Mouse (Mus musculus) adrenal gland, adult 8-10 months (tissue): ENCODE data around the gene Ing3. TPM values are rescaled to one million over a fixed set of nuclear protein-coding genes. Genes with fewer than 3 reads are reported as not detected.

Source experiments
- DNase-seq: peaks from one replicate; pipeline ENCODE4 v3.0.0; 2022
- total RNA-seq, 4 experiments: library from RNA; stranded (reverse); gene quantifications; 2 replicates each; pipeline ENCODE4 v1.2.4; 2022

Ing3 gene
- total RNA-seq, 4 experiments from 2014 or later = 19.4 to 31.3 (median 23.8) TPM

- DNase-seq = no peak
Observed at GRCm38 (mm10) chr6:21993070-21993469, 43.7 kb downstream of the Ing3 start.

DNA sequence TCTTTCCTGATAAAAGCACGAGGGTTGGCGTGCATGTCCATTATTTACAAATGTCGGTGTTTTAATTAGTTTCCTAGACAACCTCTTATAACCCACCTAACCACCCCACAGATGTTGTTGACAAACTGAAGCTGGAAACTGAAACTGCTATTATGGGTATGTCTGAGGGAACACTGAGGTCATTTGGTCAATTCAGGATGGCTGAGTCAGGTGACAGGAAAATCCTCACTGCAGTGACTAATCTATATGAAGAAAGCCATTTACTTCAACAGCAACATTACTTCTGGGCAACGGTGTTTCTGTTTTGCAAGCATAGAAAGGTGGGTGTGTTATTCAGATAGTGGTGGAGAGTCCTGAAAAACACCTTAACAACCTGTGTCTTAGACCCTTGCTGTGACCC is 48.8 kb downstream of the Ing3 start:
- DNase-seq = no peak

DNA sequence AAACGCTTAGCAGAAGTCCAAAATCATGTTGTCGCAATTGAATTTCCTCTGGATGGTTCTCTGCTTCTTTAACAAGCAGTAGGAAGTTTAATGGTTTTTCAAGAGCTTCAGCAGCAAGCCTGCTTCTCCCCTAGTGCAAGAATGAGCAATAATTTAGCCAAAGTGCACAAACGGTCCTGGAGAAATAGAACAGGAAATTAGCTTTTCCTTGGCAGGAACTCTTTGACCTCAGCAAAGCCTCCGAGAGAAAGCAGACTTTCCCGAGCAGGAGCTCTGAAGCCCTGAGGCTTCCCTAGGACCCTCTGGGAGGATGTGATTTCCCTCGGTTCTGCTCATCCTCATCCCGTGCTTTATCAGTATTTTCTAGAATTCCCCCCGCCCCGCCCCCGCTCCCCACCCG is 49.7 kb downstream of the Ing3 start:
- no peak for DNase-seq

DNA sequence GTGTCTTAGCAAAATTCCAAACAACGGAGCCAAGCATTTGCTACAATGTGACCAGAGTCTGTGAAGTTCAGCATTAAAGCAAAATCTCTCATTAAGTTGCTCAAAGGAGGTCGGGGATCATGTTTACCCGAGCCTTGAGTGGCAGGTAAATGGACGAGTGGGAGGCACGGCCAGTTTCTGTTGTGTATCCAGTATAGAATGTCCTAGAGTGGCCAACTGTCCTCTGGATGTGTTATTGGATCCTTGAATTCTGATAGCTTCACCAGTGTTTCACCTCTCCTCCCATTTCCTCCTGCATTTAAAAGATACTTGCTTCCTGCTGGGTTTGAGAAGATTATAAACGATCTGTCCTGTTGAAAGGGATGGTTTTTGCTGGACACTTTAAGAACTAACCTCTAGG is 50.7 kb downstream of the Ing3 start:
- DNase-seq = no peak

DNA sequence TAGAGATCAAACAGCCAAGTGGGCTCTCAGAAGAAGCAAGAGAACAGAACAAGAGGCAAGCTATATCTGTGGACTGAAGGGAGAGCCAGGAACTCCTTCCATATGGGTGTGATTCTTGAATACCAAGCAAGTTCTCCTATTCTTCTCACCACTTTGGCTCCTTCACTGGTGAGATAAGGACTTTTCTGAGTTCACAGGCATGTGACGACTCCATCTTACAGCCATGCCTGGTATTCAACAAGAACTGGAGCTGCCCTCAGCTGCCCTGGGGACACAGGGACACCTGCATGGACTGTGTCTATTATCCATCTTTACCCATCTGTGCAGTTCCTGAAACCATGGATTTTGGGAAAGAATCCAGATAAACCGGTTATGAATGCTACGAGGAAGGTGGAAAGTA is 51.5 kb downstream of the Ing3 start:
- no peak for DNase-seq

DNA sequence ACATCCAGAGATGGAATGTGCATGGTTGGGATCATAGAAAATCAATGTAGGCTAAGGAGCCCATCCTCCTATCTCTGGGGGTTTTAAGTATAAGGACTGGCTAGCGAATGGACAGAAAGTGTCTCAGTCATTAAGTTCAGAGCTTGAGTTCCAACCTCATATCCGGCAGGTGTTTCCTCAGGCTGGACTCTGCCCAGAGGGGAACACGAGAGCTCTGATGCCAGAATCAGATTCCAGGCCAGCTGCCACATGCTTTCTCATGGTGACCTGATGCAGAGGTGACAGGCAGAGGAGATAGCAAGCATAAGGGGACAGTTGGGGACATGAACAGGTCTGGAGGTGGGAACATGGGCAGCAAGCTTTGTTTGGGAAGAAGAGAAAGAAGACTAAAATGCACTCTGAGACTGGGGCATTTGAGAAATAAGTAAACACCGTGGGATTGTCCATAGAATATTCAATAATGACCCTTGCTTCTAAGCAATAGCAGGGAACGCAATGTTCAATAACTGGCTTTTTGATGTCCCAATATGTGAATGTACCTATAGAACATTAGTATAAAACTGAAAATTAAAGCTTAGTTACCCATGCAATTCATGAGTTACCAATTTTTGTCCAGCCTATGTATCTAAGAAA is 52.0 kb downstream of the Ing3 start:
- no peak for DNase-seq

DNA sequence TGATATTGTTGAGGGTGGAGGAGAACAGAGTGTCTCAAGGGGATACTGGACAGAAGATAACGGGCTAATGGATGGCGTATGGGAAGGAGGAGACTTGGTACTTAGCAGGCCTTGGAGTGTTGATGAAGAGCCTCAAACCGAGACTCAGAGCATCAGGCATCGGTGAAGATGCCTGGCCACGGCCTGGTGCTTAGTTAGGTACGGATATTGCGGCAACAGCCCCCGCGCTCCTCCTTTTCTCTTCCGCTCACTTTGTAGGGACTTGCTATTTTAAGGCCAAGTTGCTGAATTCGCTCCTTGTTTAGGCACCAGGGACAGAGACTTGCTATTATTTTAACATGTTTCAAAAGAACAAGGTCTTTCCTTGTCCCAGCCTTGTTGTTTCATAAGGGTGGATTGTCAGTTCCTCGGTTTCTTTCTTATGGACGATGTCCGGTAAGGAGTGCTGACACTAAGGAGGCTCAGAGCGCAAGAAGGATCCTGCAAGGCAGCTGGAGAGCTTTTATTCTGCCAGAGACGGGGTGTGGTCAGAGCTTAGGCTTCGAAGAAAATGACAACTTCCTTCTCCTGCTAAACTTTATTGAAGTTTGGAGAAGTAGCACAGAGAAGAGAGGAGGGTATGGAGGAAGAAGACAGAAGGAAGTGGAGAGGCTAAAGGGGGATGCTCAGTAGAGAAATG is 53.3 kb downstream of the Ing3 start:
- DNase-seq = no peak

- no peak for DNase-seq
Observed at GRCm38 (mm10) chr6:22003200-22003587, 53.8 kb downstream of the Ing3 start.

DNA sequence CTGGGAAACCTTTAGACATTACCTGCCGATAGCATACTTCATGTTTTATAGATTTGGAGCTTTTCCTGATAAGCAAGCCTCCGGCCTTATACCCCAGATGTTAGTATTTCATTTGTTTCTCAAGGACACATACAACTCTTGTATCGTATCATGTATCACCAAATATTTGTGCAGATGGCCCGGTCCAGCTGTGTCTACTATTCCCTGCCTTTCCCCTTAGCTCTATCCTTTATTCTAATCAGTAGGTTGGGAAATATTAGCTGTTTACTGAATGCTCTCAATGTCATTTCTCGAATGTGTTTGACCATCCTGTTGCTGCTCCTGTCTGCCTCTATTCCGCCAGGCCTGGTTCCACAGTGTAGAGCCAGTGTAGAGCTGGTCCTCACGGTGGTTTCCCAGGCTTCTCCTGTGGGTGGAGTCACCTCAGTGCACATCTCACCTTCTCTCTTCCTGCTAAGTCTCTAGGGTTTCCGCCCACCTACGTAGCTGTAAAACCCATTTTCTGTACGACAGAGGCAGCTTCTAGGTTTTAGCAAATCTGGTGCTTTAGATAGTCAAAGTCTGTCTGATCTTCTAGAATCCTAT is 54.7 kb downstream of the Ing3 start:
- no peak for DNase-seq

DNA sequence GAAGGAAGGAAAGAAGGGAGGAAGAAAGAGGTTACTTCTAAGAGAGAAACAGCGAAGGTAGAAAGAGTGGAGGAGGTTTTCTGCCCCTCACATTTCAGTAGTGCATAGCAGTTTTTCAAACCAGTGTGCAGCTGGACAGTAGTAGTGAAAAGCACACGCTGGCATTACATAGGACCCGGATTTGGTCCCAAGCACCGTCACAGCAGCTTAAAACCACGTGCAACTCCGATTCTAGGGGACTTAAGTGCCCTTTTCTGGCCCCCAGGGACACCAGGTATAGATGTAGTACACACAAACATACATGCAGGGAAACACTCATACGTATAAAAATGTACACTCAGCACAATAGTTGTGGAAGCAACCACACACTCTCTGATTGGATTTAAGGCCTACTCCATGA is 59.0 kb downstream of the Ing3 start:
- DNase-seq = no peak

DNA sequence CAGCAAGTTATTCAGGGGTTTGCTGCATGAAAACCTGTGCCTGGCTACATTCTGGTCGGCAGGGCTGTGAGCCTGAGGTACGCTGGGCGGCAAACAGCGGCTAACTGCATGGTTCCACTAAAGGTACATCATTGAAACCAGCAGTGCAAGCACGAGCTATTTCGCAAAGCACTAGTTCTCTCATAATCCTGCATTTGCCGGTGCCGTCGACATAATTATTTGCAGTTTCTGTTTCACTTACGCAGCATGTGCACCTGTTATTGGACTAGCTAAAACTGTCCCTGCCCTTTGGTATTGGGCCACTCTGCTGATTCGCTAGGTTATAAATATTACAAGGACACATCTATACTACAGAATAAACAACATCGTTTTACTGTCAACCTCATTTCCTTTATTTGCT is 60.9 kb downstream of the Ing3 start:
- no peak for DNase-seq

- DNase-seq = no peak
Observed at GRCm38 (mm10) chr6:22010761-22011281, 61.5 kb downstream of the Ing3 start.

- no peak for DNase-seq
Observed at GRCm38 (mm10) chr6:22011546-22011945, 62.2 kb downstream of the Ing3 start.

GRCm38 (mm10) chr6:22012099-22012498 is 62.7 kb downstream of the Ing3 start:
- DNase-seq = no peak

- no peak for DNase-seq
Observed at GRCm38 (mm10) chr6:22012501-22012900, 63.1 kb downstream of the Ing3 start.

GRCm38 (mm10) chr6:22013394-22013793 is 64.0 kb downstream of the Ing3 start:
- no peak for DNase-seq

DNA sequence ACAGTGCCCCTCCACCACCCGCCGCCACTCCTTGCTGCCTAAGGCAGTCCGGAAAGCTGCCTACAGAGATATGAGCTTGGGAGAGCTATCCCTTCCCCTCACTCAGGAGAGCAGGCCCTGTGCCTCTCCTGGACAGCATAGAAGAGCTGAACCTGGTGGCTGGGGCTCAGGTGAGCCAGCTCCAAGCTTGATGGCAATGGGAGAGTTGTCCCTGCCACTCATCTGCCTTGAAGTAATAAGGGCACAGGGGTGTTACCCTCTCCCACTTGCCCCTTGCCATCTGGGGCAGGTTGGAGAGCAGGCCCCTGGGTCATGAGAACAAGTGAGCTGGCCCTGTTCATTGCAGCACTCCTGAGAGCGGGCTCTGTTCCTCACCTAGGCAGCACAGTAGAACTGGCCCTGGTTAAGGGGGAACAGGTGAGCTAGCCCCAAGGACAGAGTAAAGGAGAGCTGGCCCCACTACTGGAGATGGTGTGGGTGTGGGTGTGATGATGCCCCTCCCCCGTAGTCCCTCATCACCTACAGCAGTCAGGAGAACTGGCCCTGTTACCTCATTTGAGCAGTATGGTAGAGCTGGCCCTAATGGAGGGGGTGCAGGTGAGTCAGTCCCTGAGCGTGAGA is 65.0 kb downstream of the Ing3 start:
- no peak for DNase-seq

- DNase-seq = no peak
Observed at GRCm38 (mm10) chr6:22017631-22018030, 68.3 kb downstream of the Ing3 start.

DNA sequence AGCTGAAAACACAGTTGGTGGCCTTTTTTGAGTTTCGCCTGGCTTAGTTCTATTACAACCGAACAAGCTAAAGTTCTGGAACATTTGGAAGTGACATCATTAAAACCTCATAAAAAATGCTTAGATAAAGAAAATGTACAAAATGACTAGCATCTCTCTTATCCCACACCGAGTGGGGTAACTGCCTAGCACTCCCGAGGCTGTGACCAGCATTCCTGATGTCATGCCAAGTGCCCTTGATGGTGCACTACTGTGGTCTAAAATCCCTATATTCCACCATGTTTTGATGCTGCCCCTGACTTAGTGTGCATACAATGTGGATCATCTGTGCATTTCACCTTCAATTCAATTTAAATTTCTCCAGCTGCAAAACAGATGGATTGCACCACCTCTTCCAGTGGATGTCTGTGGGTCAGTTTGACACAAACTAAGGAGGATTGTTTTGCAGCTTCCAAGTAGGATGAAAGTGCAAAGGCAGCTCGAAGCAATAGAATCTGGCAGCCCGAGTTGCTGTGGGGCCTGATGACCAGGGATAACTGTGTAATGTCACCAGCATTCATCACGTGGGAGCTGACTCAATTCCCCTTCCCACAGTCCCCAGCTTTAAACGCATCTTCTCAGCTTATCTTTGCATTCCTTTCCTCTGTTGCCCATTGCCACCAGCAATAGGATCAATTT is 69.5 kb downstream of the Ing3 start:
- no peak for DNase-seq

GRCm38 (mm10) chr6:22019637-22020036 is 70.3 kb downstream of the Ing3 start:
- DNase-seq = no peak

DNA sequence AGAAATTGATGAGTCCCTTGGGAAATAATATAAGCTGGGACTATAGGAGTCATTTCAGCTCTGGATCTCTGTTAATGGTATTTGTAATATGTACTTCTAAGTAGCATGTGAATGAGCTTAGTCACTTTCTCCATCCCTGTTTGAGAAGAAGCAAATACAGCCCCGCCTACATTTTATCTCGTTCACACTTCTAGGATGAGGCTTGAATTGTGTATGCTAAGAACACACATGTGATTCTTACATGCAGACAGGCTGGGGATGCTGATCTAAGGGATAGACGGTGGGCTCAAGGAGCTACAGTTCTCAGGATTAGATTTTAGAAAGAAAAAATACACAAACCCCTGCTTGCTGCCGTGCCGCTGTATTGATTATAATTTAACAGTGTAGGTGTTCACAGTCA is 71.3 kb downstream of the Ing3 start:
- DNase-seq = no peak

GRCm38 (mm10) chr6:22021315-22021714 is 71.9 kb downstream of the Ing3 start:
- no peak for DNase-seq

- DNase-seq = no peak
Observed at GRCm38 (mm10) chr6:22024168-22024567, 74.8 kb downstream of the Ing3 start.
